Mouse (Mus musculus) heart, adult 2 months (tissue): Measurements from ENCODE around the gene Ddn.

Experiments
- CTCF ChIP-seq: fragments of 200-600 bp; IDR thresholded peaks from 2 replicates; pipeline ENCODE4 v1.8.1; 2022; ENCODE audit warnings: antibody characterized with exemption, mild to moderate bottlenecking, moderate library complexity
- POLR2A ChIP-seq: fragments of 200-500 bp; IDR thresholded peaks from 2 replicates; pipeline ENCODE4 v1.6.1; 2011; ENCODE audit warnings: mild to moderate bottlenecking, low read depth, low read length, control low read depth; ENCODE audit not compliant: insufficient read depth

DNA sequence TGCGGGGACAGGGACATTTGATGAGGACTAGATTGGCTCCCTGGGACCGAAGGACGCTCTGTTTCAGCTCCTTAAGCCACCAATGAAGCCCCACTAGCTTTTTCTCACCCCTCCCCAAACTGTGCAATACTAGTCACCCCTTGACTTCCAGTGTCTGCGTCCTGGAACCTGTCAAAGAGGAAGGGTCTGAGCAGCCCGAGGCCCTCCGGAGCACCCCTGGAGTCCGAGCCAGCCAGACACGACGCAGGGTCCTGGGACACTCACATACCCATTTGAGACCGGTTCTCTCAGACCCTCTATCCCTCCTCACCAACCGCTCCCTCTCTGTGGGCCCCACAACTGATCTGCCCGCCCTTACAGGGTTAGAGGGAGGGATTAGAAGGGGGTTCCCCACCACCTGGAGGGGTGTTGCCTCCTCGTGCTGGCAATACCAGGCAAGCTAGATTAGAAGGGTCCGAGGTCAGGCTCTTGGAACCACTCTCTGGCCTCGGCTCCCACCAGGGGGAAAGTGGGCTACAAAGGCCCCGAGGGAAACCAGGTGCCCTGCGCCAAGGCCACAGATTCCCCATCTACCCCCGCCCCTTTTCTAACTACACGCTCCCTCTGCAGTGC lies 32.2 kb downstream of the Ddn start:
- TF ChIP-seq POLR2A (no peak), CTCF (no peak)
